Comparison of ENCODE assay signal across 11 mouse cellular contexts in the genomic region with DNA sequence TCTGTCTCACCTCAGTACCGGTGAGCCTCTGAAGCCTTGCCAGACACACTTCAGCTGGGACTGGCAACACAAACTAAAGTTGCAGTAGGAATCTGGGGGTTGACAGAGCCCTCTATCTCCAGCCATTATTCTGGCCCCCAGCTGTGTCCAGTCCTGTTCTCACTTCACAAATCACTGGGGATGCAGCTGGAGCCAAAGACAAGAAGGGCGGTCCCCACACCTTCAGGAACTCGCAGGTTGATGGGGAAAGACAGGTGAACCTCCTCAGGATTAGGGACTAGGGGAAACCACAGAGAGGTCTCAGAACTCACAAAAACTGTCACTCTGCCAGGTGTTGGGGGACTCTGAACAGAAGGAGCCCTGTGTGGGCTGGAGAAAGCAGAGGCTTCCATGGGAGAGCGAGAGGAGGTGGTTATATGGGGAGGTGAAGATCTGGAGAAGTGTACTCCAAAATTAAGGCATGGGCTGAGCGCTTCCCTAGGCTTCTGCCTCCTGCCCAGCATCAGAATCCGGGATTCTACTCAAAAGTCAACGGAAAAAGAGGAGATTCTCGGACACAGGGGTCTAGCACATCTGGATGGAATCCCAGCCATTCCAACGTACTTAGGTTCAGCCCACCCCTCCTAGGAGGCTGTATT. TPM values are rescaled to one million over a fixed set of nuclear protein-coding genes. Genes with fewer than 3 reads are reported as not detected.
DNase-seq lines count a peak whose midpoint lies in the region; ATAC-seq and TF ChIP-seq lines count a peak whose summit lies in the region.
"Had no signal": no experiment of that assay in that cellular context is flagged by ENCODE, and none has a peak within 500 bp of the region (broad histone marks: within the 10 kb centered on the region; RNA-seq: fewer than 3 reads in every experiment).

A gene (plus strand): TSS at position 588 of the 638 bp plus-strand sequence.

- TF ChIP-seq CTCF in kidney, adult 2 months (conservative IDR thresholded peaks at IDR 0.05; ENCODE audit: insufficient read depth, insufficient read length, low read depth, low read length) = no peak

- peak within 1 kb of the TSS; percentile 38 for H3K4me2 ChIP-seq in intestine, embryonic 16.5 days (ENCODE audit: low read depth, low read length)

- H3K4me3 ChIP-seq in kidney, adult 2 months (ENCODE audit: insufficient read depth, low read depth, low read length) = no peak within 1 kb of the TSS
- no peak within 1 kb of the TSS for H3K4me3 ChIP-seq in embryonic facial prominence, embryonic 10.5 days
- peak within 1 kb of the TSS; percentile 61 for H3K4me3 ChIP-seq in heart, embryonic 10.5 days
- peak within 1 kb of the TSS; percentile 31 for H3K4me3 ChIP-seq in intestine, embryonic 16.5 days (ENCODE audit: low read length)

- no peak for TF ChIP-seq POLR2A in kidney, adult 2 months (IDR thresholded peaks at IDR 0.05; ENCODE audit: low read depth, low read length)

- H3K4me1 ChIP-seq in kidney, adult 2 months (ENCODE audit: control insufficient read depth, insufficient read depth, low read length) = peaks cover 5% of the 10 kb centered on the region
- peaks cover 30% of the 10 kb centered on the region for H3K4me1 ChIP-seq in embryonic facial prominence, embryonic 10.5 days
- H3K4me1 ChIP-seq in heart, embryonic 10.5 days = peaks cover 51% of the 10 kb centered on the region
- peaks cover 26% of the 10 kb centered on the region for H3K4me1 ChIP-seq in intestine, embryonic 16.5 days (ENCODE audit: control insufficient read depth, insufficient read depth, low read length)

- DNase-seq in kidney, adult 2 months = no peak
- DNase-seq in kidney, postnatal 14 days = no peak
- no peak for DNase-seq in embryonic facial prominence, embryonic 10.5 days (ENCODE audit: low spot score)
- no peak for DNase-seq in heart, embryonic 10.5 days (ENCODE audit: low spot score)
- no peak for DNase-seq in left cerebral cortex, adult 8-10 months (ENCODE audit: low spot score in 2 of 2)
- DNase-seq in left cerebral cortex, postnatal 10 days (ENCODE audit: extremely low spot score in 1 of 2, low spot score in 2 of 2) = no peak
- DNase-seq: cerebellum, adult 9-11 months; liver, postnatal 0 days had no signal

- intact Hi-C loops in left cerebral cortex, postnatal 10 days (cut with DNase I) = no loop called here

- peak within 1 kb of the TSS; percentile 60 for H3K9ac ChIP-seq in intestine, embryonic 16.5 days (ENCODE audit: low read depth, low read length)
- H3K9ac ChIP-seq: liver, postnatal 0 days had no signal

- no peaks in the 10 kb centered on the region for H3K27me3 ChIP-seq in kidney, adult 2 months (replicated peaks; ENCODE audit: control insufficient read depth, insufficient read depth, low read length)
- peaks cover 49% of the 10 kb centered on the region for H3K27me3 ChIP-seq in embryonic facial prominence, embryonic 10.5 days (replicated peaks; ENCODE audit: low read depth, poor library complexity, severe bottlenecking)
- H3K27me3 ChIP-seq in heart, embryonic 10.5 days (ENCODE audit: insufficient read depth, poor library complexity, severe bottlenecking) = peaks cover 21% of the 10 kb centered on the region; the same call in 1 of the 2 replicates
- no peaks in the 10 kb centered on the region for H3K27me3 ChIP-seq in intestine, embryonic 16.5 days (replicated peaks; ENCODE audit: control insufficient read depth, insufficient read depth, low read length)

- no peaks in the 10 kb centered on the region for H3K36me3 ChIP-seq in kidney, adult 2 months (ENCODE audit: control insufficient read depth, insufficient read depth, low read length)
- no peaks in the 10 kb centered on the region for H3K36me3 ChIP-seq in embryonic facial prominence, embryonic 10.5 days (replicated peaks)
- H3K36me3 ChIP-seq in heart, embryonic 10.5 days = peaks cover 23% of the 10 kb centered on the region
- H3K36me3 ChIP-seq in intestine, embryonic 16.5 days (ENCODE audit: control insufficient read depth, insufficient read depth, low read length) = no peaks in the 10 kb centered on the region

- H3K9me3 ChIP-seq in embryonic facial prominence, embryonic 10.5 days = no peaks in the 10 kb centered on the region
- H3K9me3 ChIP-seq in heart, embryonic 10.5 days = no peaks in the 10 kb centered on the region
- H3K9me3 ChIP-seq in intestine, embryonic 16.5 days (ENCODE audit: control insufficient read depth, low read length) = no peaks in the 10 kb centered on the region

- WGBS in kidney, adult 2 months = 68% methylated on average over 9 of the region's 9 CpGs
- 64% methylated on average over 9 of the region's 9 CpGs for WGBS in embryonic facial prominence, embryonic 10.5 days
- 34% methylated on average over 9 of the region's 9 CpGs for WGBS in heart, embryonic 10.5 days
- WGBS in intestine, embryonic 16.5 days = 54% methylated on average over 9 of the region's 9 CpGs

- H3K27ac ChIP-seq in kidney, adult 2 months (ENCODE audit: insufficient read depth, low read depth, low read length) = peak within 1 kb of the TSS; percentile 49
- 0 out of 2 replicates have a peak within 1 kb of the TSS, but pooled peaks have one; percentile 32 for H3K27ac ChIP-seq in embryonic facial prominence, embryonic 10.5 days (replicated peaks)
- H3K27ac ChIP-seq in heart, embryonic 10.5 days = peak within 1 kb of the TSS; percentile 90
- peak within 1 kb of the TSS; percentile 73 for H3K27ac ChIP-seq in intestine, embryonic 16.5 days (ENCODE audit: low read length)
- H3K27ac ChIP-seq: hindbrain, postnatal 0 days had no signal

- no peak for ATAC-seq in intestine, embryonic 16.5 days
- no peak for ATAC-seq in cerebellum, adult (ENCODE audit: insufficient number of reproducible peaks, low FRiP score, low TSS enrichment)
- ATAC-seq: hindbrain, postnatal 0 days had no signal

RNA-seq across cellular contexts. Expression of the gene that starts here (rescaled TPM):
- polyA plus RNA-seq in kidney, adult 2 months (2012; rRNA removed) = 2.9 and 9.5 TPM in 2 replicates
- polyA plus RNA-seq in embryonic facial prominence, embryonic 10.5 days (2016; fragmentation: Nextera tagmentation; extraction: Ambion mirVana) = 0.15 TPM in 1 of 2 replicates, not detected in the other
- 61.5 and 132 TPM in 2 replicates for polyA plus RNA-seq in heart, embryonic 10.5 days (2016; fragmentation: Nextera tagmentation; extraction: Ambion mirVana)
- polyA plus RNA-seq in intestine, embryonic 16.5 days (2015; fragmentation: Nextera tagmentation; extraction: Ambion mirVana) = 5.3 and 6.6 TPM in 2 replicates
- under 1 TPM; 0.30 to 0.97 (median 0.73) TPM for total RNA-seq in left cerebral cortex, adult 8-10 months (2022)
- total RNA-seq in left cerebral cortex, postnatal 10 days (2021) = under 1 TPM; 0.11 to 0.20 TPM
- total RNA-seq: hindbrain, postnatal 0 days had no signal

Comparison
In these comparisons a context has a peak if more than half of its experiments do, and no peak if none do; other contexts are left out.
1. H3K27ac ChIP-seq: peak in every context shown above with its lines; median percentile 90 in heart, embryonic 10.5 days; 73 in intestine, embryonic 16.5 days; 49 in kidney, adult 2 months; 32 in embryonic facial prominence, embryonic 10.5 days.
2. H3K4me3 ChIP-seq: peak in heart, embryonic 10.5 days (single experiment) and intestine, embryonic 16.5 days (single experiment); none in kidney, adult 2 months (single experiment) and embryonic facial prominence, embryonic 10.5 days (single experiment).